Comparison of ENCODE assay signal across 10 mouse cellular contexts in genomic region chr12:5359065-5359464, GRCm38 (mm10). TPM values are rescaled to one million over a fixed set of nuclear protein-coding genes. Genes with fewer than 3 reads are reported as not detected.
DNase-seq lines count a peak whose midpoint lies in the region; ATAC-seq and TF ChIP-seq lines count a peak whose summit lies in the region.
"Had no signal": no experiment of that assay in that cellular context is flagged by ENCODE, and none has a peak within 500 bp of the region (broad histone marks: within the 10 kb centered on the region; RNA-seq: fewer than 3 reads in every experiment).

No protein-coding gene starts in this region.

- DNase-seq in gastrocnemius, adult 2 months: peak; percentile 47
- no peak for DNase-seq in gastrocnemius, postnatal 25 days
- DNase-seq in lung, embryonic 14.5 days: peak; percentile 89
- no peak for DNase-seq in lung, postnatal 25 days (ENCODE audit: low spot score)
- DNase-seq in brain, embryonic 14.5 days (ENCODE audit: low read depth): peak; percentile 86
- peak; percentile 24 for DNase-seq in mesoderm, embryonic 11.5 days (ENCODE audit: low read depth, low spot score)
- DNase-seq in yolk sac, embryonic 10.5 days (ENCODE audit: low spot score): no peak
- DNase-seq: liver, embryonic 13.5 days had no signal

- H3K4me3 ChIP-seq in gastrocnemius, adult 2 months: no peak overlapping the region
- no peak overlapping the region for H3K4me3 ChIP-seq in lung, embryonic 14.5 days (ENCODE audit: low read depth, low read length)
- no peak overlapping the region for H3K4me3 ChIP-seq in intestine, postnatal 0 days (ENCODE audit: low read depth, low read length)
- H3K4me3 ChIP-seq: liver, embryonic 13.5 days had no signal

- ATAC-seq in lung, embryonic 14.5 days (ENCODE audit: insufficient read depth): no peak
- no peak for ATAC-seq in intestine, postnatal 0 days

- intact Hi-C loops in gastrocnemius, adult 2 months (cut with DNase I): loop anchor here (5.0 kb wide), 1 partner anchor 217 kb away; no protein-coding TSS in a partner anchor

- no peaks in the 10 kb centered on the region for H3K9me3 ChIP-seq in lung, embryonic 14.5 days (ENCODE audit: low read depth, low read length)
- no peaks in the 10 kb centered on the region for H3K9me3 ChIP-seq in intestine, postnatal 0 days (ENCODE audit: control insufficient read depth)
- H3K9me3 ChIP-seq: liver, embryonic 13.5 days had no signal

- TF ChIP-seq POLR2A in brain, embryonic 14.5 days (IDR thresholded peaks at IDR 0.05; ENCODE audit: borderline replicate concordance, extremely low read depth, insufficient read depth, insufficient read length, poor library complexity, severe bottlenecking): no peak

- H3K9ac ChIP-seq in lung, embryonic 14.5 days: no peak overlapping the region
- no peak overlapping the region for H3K9ac ChIP-seq in intestine, postnatal 0 days (ENCODE audit: low read depth, low read length)
- H3K9ac ChIP-seq: liver, embryonic 13.5 days had no signal

- 24% methylated on average over 5 of the region's 5 CpGs for WGBS in lung, embryonic 14.5 days
- WGBS in intestine, postnatal 0 days: 21% methylated on average over 5 of the region's 5 CpGs

- H3K36me3 ChIP-seq in lung, embryonic 14.5 days (ENCODE audit: insufficient read depth): no peaks in the 10 kb centered on the region
- H3K36me3 ChIP-seq in intestine, postnatal 0 days (ENCODE audit: control insufficient read depth, insufficient read depth): no peaks in the 10 kb centered on the region
- H3K36me3 ChIP-seq: liver, embryonic 13.5 days had no signal

- no peak for TF ChIP-seq CTCF in gastrocnemius, adult 2 months (IDR thresholded peaks at IDR 0.05)
- TF ChIP-seq CTCF in lung, embryonic 14.5 days (IDR thresholded peaks at IDR 0.05; ENCODE audit: low read depth): no peak
- no peak for TF ChIP-seq CTCF in brain, embryonic 14.5 days (IDR thresholded peaks at IDR 0.05; ENCODE audit: borderline replicate concordance, extremely low read depth, insufficient read depth, insufficient read length)
- TF ChIP-seq CTCF in intestine, postnatal 0 days (IDR thresholded peaks at IDR 0.05; ENCODE audit: low read depth): no peak

- no peak overlapping the region for H3K4me2 ChIP-seq in lung, embryonic 14.5 days
- H3K4me2 ChIP-seq in intestine, postnatal 0 days (replicated peaks; ENCODE audit: low read depth): no peak overlapping the region
- H3K4me2 ChIP-seq: liver, embryonic 13.5 days had no signal

- no peaks in the 10 kb centered on the region for H3K4me1 ChIP-seq in lung, embryonic 14.5 days (ENCODE audit: insufficient read depth)
- H3K4me1 ChIP-seq in intestine, postnatal 0 days (replicated peaks; ENCODE audit: control insufficient read depth, insufficient read depth, low read length): no peaks in the 10 kb centered on the region
- H3K4me1 ChIP-seq: liver, embryonic 13.5 days had no signal

- no peak overlapping the region for H3K27ac ChIP-seq in gastrocnemius, adult 2 months
- H3K27ac ChIP-seq in lung, embryonic 14.5 days (ENCODE audit: low read depth): no peak overlapping the region
- no peak overlapping the region for H3K27ac ChIP-seq in intestine, postnatal 0 days (ENCODE audit: low read depth, low read length)
- H3K27ac ChIP-seq: liver, embryonic 13.5 days had no signal

- H3K27me3 ChIP-seq in lung, embryonic 14.5 days (ENCODE audit: insufficient read depth, low read length): no peaks in the 10 kb centered on the region
- H3K27me3 ChIP-seq in intestine, postnatal 0 days (replicated peaks; ENCODE audit: control insufficient read depth, insufficient read depth, low read length): no peaks in the 10 kb centered on the region
- H3K27me3 ChIP-seq: liver, embryonic 13.5 days had no signal

RNA-seq across cellular contexts. Expression of gene Klhl29, which starts 16.4 kb away (rescaled TPM):
- total RNA-seq in gastrocnemius, adult 2 months (2021): 1 to 10 TPM; 3.0 to 3.4 TPM
- 1 to 10 TPM; 1.5 to 3.4 TPM for total RNA-seq in gastrocnemius, postnatal 25 days (2021)
- 0.97 and 1.2 TPM in 2 replicates for polyA plus RNA-seq in lung, embryonic 14.5 days (2014; fragmentation: Nextera tagmentation; extraction: Ambion mirVana)
- 35.0 and 36.1 TPM in 2 replicates for polyA plus RNA-seq in brain, embryonic 14.5 days (2012; rRNA removed)
- 0.34 and 0.51 TPM in 2 replicates for polyA plus RNA-seq in intestine, postnatal 0 days (2015; fragmentation: Nextera tagmentation; extraction: Ambion mirVana)
- total RNA-seq: hematopoietic stem cell, adult 5-6 weeks had no signal

Comparison
In these comparisons a context has a peak if more than half of its experiments do, and no peak if none do; other contexts are left out.
1. DNase-seq: peak in gastrocnemius, adult 2 months (single experiment), lung, embryonic 14.5 days (single experiment), brain, embryonic 14.5 days (single experiment) and mesoderm, embryonic 11.5 days (single experiment); none in gastrocnemius, postnatal 25 days (single experiment), lung, postnatal 25 days (single experiment) and yolk sac, embryonic 10.5 days (single experiment).
2. RNA of gene Klhl29, which starts 16.4 kb away (polyA plus RNA-seq): 35.0 to 36.1 TPM in brain, embryonic 14.5 days; 0.97 to 1.2 TPM in lung, embryonic 14.5 days and 0.34 to 0.51 TPM in intestine, postnatal 0 days; every median in the first group is over 10 times any median in the second.